Mouse (Mus musculus): ENCODE data around the gene Nasp. TPM values are rescaled to one million over a fixed set of nuclear protein-coding genes. Genes with fewer than 3 reads are reported as not detected.
"Not testable (repeated sequence)": the region's sequence is repeated elsewhere in the genome, so short reads cannot be mapped to it uniquely, and the experiment has no call there.

Nasp gene
- 92.9 and 98.3 TPM in 2 replicates for polyA plus RNA-seq (2015; fragmentation: Nextera tagmentation; extraction: Ambion mirVana)

GRCm38 (mm10) chr4:116627722-116628662, at the start of gene Nasp:
Nasp (minus strand) TSS chr4:116627941.
- Histone ChIP-seq H3K4me2 (peak within 1 kb of the TSS; percentile 88), H3K27ac (replicated peaks) (peak within 1 kb of the TSS; percentile 90), H3K4me3 (peak within 1 kb of the TSS; percentile 67), H3K9ac (peak within 1 kb of the TSS; percentile 68), H3K36me3 (0 out of 2 replicates have a peak, but pooled peaks cover 8% of the 10 kb centered on the region), H3K27me3 (no peaks in the 10 kb centered on the region), H3K4me1 (replicated peaks) (peaks cover 24% of the 10 kb centered on the region), H3K9me3 (no peaks in the 10 kb centered on the region)
- WGBS = 8% methylated on average over 23 of the region's 23 CpGs
- ATAC-seq (ENCODE audit: low FRiP score, low read depth) = peak; percentile 87

GRCm38 (mm10) chr4:116676027-116676426, 48.3 kb upstream of the Nasp start:
- Histone ChIP-seq H3K9ac (no peak overlapping the region), H3K9me3 (no peaks in the 10 kb centered on the region), H3K36me3 (no peaks in the 10 kb centered on the region), H3K27ac (replicated peaks) (no peak overlapping the region), H3K4me2 (no peak overlapping the region), H3K27me3 (no peaks in the 10 kb centered on the region), H3K4me3 (no peak overlapping the region), H3K4me1 (replicated peaks) (no peaks in the 10 kb centered on the region)
- no peak for ATAC-seq (ENCODE audit: low FRiP score, low read depth)
- WGBS = 85% methylated on average over 3 of the region's 3 CpGs

GRCm38 (mm10) chr4:116674761-116675160, 47.0 kb upstream of the Nasp start:
- not testable (repeated sequence) for H3K9ac ChIP-seq; H3K27me3 ChIP-seq; H3K9me3 ChIP-seq; H3K4me2 ChIP-seq; H3K27ac ChIP-seq (replicated peaks); ATAC-seq (ENCODE audit: low FRiP score, low read depth); H3K4me1 ChIP-seq (replicated peaks); H3K36me3 ChIP-seq; H3K4me3 ChIP-seq
- WGBS = 91% methylated on average over 6 of the region's 6 CpGs

GRCm38 (mm10) chr4:116672785-116673184, 45.0 kb upstream of the Nasp start:
- Histone ChIP-seq H3K27me3 (no peaks in the 10 kb centered on the region), H3K9me3 (no peaks in the 10 kb centered on the region), H3K36me3 (no peaks in the 10 kb centered on the region), H3K4me2 (no peak overlapping the region), H3K9ac (no peak overlapping the region), H3K27ac (replicated peaks) (no peak overlapping the region), H3K4me3 (no peak overlapping the region), H3K4me1 (replicated peaks) (no peaks in the 10 kb centered on the region)
- ATAC-seq (ENCODE audit: low FRiP score, low read depth) = no peak
- WGBS = 82% methylated on average over 2 of the region's 2 CpGs

GRCm38 (mm10) chr4:116669291-116669690, 41.5 kb upstream of the Nasp start:
- Histone ChIP-seq H3K27me3 (no peaks in the 10 kb centered on the region), H3K9ac (no peak overlapping the region), H3K36me3 (no peaks in the 10 kb centered on the region), H3K4me2 (no peak overlapping the region), H3K4me3 (no peak overlapping the region), H3K9me3 (no peaks in the 10 kb centered on the region), H3K4me1 (replicated peaks) (no peaks in the 10 kb centered on the region), H3K27ac (replicated peaks) (no peak overlapping the region)
- no peak for ATAC-seq (ENCODE audit: low FRiP score, low read depth)
- WGBS = 61% methylated on average over 2 of the region's 2 CpGs

- WGBS = 75% methylated on average over 3 of the region's 3 CpGs
- Histone ChIP-seq H3K4me2 (no peak overlapping the region), H3K36me3 (no peaks in the 10 kb centered on the region), H3K4me3 (no peak overlapping the region), H3K4me1 (replicated peaks) (no peaks in the 10 kb centered on the region), H3K9ac (no peak overlapping the region), H3K27ac (replicated peaks) (no peak overlapping the region), H3K27me3 (no peaks in the 10 kb centered on the region), H3K9me3 (no peaks in the 10 kb centered on the region)
- ATAC-seq (ENCODE audit: low FRiP score, low read depth) = no peak
Observed at GRCm38 (mm10) chr4:116668145-116668544, 40.4 kb upstream of the Nasp start.

GRCm38 (mm10) chr4:116666625-116667024, 38.9 kb upstream of the Nasp start:
- no peaks in the 10 kb centered on the region for H3K27me3 ChIP-seq
- no peak overlapping the region for H3K4me2 ChIP-seq
- no peaks in the 10 kb centered on the region for H3K9me3 ChIP-seq
- H3K36me3 ChIP-seq = no peaks in the 10 kb centered on the region
- no peak overlapping the region for H3K4me3 ChIP-seq
- WGBS = 71% methylated on average over 4 of the region's 4 CpGs
- no peak for ATAC-seq (ENCODE audit: low FRiP score, low read depth)
- H3K9ac ChIP-seq = no peak overlapping the region
- H3K4me1 ChIP-seq (replicated peaks) = no peaks in the 10 kb centered on the region
- no peak overlapping the region for H3K27ac ChIP-seq (replicated peaks)

- H3K4me3 ChIP-seq = no peak overlapping the region
- H3K27ac ChIP-seq (replicated peaks) = no peak overlapping the region
- no peaks in the 10 kb centered on the region for H3K4me1 ChIP-seq (replicated peaks)
- no peaks in the 10 kb centered on the region for H3K9me3 ChIP-seq
- H3K4me2 ChIP-seq = no peak overlapping the region
- no peak for ATAC-seq (ENCODE audit: low FRiP score, low read depth)
- no peak overlapping the region for H3K9ac ChIP-seq
- H3K27me3 ChIP-seq = no peaks in the 10 kb centered on the region
- 89% methylated on average over 1 of the region's 1 CpGs for WGBS
- H3K36me3 ChIP-seq = no peaks in the 10 kb centered on the region
Observed at GRCm38 (mm10) chr4:116661998-116662397, 34.3 kb upstream of the Nasp start.

- Histone ChIP-seq H3K27me3 (no peaks in the 10 kb centered on the region), H3K36me3 (no peaks in the 10 kb centered on the region), H3K9me3 (no peaks in the 10 kb centered on the region), H3K27ac (replicated peaks) (no peak overlapping the region), H3K4me2 (no peak overlapping the region), H3K9ac (no peak overlapping the region), H3K4me1 (replicated peaks) (no peaks in the 10 kb centered on the region), H3K4me3 (no peak overlapping the region)
- no peak for ATAC-seq (ENCODE audit: low FRiP score, low read depth)
- WGBS = 73% methylated on average over 6 of the region's 6 CpGs
Observed at GRCm38 (mm10) chr4:116660829-116661228, 33.1 kb upstream of the Nasp start.

GRCm38 (mm10) chr4:116659916-116660315, 32.2 kb upstream of the Nasp start:
- not testable (repeated sequence) for H3K27ac ChIP-seq (replicated peaks); H3K9ac ChIP-seq; H3K4me1 ChIP-seq (replicated peaks); H3K9me3 ChIP-seq; H3K36me3 ChIP-seq; H3K27me3 ChIP-seq; ATAC-seq (ENCODE audit: low FRiP score, low read depth); H3K4me2 ChIP-seq; H3K4me3 ChIP-seq
- 92% methylated on average over 6 of the region's 6 CpGs for WGBS

GRCm38 (mm10) chr4:116659474-116659873, 31.7 kb upstream of the Nasp start:
- 61% methylated on average over 2 of the region's 2 CpGs for WGBS
- Histone ChIP-seq H3K4me1 (replicated peaks) (no peaks in the 10 kb centered on the region), H3K27me3 (no peaks in the 10 kb centered on the region)

GRCm38 (mm10) chr4:116657971-116658370, 30.2 kb upstream of the Nasp start:
- Histone ChIP-seq H3K9me3 (no peaks in the 10 kb centered on the region), H3K4me1 (replicated peaks) (no peaks in the 10 kb centered on the region), H3K27ac (replicated peaks) (no peak overlapping the region), H3K36me3 (no peaks in the 10 kb centered on the region), H3K4me2 (no peak overlapping the region), H3K27me3 (no peaks in the 10 kb centered on the region), H3K9ac (no peak overlapping the region), H3K4me3 (no peak overlapping the region)
- ATAC-seq (ENCODE audit: low FRiP score, low read depth) = no peak
- WGBS = 50% methylated on average over 3 of the region's 3 CpGs

More at GRCm38 (mm10) chr4:116659474-116659873, 31.7 kb upstream of the Nasp start:
- Histone ChIP-seq H3K9me3 (no peaks in the 10 kb centered on the region), H3K4me3 (no peak overlapping the region), H3K9ac (no peak overlapping the region), H3K36me3 (no peaks in the 10 kb centered on the region), H3K4me2 (no peak overlapping the region), H3K27ac (replicated peaks) (no peak overlapping the region)
- ATAC-seq (ENCODE audit: low FRiP score, low read depth) = no peak
